Mouse (Mus musculus) liver, postnatal 0 days (tissue): Measurements from ENCODE around the gene Tomm34.

Experiments used
- CTCF ChIP-seq: sonication (generic); IDR thresholded peaks from 2 replicates; pipeline ENCODE4 v1.5.1; 2016; ENCODE audit warnings: antibody characterized with exemption, low read depth
- EP300 ChIP-seq: IDR thresholded peaks from 2 replicates; pipeline ENCODE4 v1.6.1; 2016; ENCODE audit warnings: antibody characterized with exemption, low read depth, mild to moderate bottlenecking

GRCm38 (mm10) chr2:164015304-164015703 is 55.7 kb downstream of the Tomm34 start:
- TF ChIP-seq CTCF, result no peak
- TF ChIP-seq EP300, result no peak
